Mouse (Mus musculus): ENCODE measurements around the gene Mb21d2. TPM values are rescaled to one million over a fixed set of nuclear protein-coding genes. Genes with fewer than 3 reads are reported as not detected.

The Mb21d2 gene
- polyA plus RNA-seq, 1 experiment = not detected

DNA sequence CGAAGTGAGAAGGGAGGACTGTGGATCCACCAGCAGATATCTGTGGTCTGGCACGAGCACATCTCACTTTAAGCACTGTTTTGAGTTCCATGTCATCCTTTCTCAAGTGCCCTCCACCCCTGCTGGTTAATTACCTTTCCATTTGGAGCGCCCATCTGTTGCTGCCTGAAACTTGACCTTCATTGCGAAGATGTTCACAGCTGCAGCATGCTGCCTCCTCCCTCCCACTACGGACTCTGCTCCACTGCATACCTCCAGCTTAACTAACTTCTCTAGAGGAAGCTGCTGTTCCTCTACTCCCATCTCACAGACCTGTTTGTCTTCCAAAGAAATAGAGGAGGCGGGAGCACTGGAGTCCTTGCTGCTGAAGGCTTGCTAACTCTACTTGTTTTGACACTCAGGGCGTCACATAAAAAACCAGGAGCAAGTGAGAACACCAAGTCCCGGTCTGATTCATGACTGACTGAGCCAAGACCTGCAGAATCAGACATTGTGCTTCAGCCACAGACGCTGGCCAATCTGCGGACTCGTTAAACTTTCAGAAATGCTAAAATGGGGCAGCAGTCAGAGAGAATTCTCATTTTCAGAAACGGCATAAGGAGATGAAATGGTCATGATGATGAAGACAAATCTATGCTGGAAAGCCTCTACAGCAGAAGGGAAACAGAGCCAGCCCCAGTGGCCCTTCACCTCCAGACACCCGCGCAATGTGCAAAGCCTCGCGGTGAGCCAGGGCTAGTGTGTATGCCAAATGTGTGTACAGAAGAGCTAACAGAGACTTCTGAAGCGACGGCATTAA is 71.1 kb downstream of the Mb21d2 start:
- Histone ChIP-seq H3K4me1 (ENCODE audit: control insufficient read depth) (no peaks in the 10 kb centered on the region), H3K36me3 (ENCODE audit: control insufficient read depth) (no peaks in the 10 kb centered on the region), H3K27me3 (ENCODE audit: control insufficient read depth) (no peaks in the 10 kb centered on the region), H3K4me3 (replicated peaks) (no peak overlapping the region), H3K9me3 (ENCODE audit: control insufficient read depth, low read length) (peaks cover 7% of the 10 kb centered on the region)
- TF ChIP-seq GATA1 (IDR thresholded peaks at IDR 0.05; ENCODE audit: low read length) = no peak
- TF ChIP-seq TAL1 (IDR thresholded peaks at IDR 0.05; ENCODE audit: low read length) = no peak

DNA sequence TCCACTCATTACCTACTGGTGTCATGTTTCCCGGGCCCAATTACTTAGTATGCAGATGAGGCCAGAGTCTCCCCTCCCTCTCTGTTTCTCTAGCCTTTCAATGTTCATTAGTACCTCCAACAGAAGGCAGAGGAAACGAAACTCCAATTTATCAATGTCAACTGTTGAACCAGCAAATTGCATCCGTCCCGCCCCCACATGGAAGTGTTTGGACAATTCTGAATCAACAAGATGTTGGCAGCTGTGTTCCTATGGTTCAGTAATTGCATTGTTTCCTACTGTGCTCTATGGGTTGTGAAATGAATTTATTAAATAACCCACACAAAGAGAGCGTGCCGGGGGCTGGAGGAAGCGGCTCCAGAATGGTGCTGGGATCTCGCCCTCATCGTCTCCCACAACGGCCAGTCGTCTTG is 78.1 kb downstream of the Mb21d2 start:
- Histone ChIP-seq H3K27me3 (ENCODE audit: control insufficient read depth) (no peaks in the 10 kb centered on the region), H3K9me3 (ENCODE audit: control insufficient read depth, low read length) (peaks cover 37% of the 10 kb centered on the region), H3K36me3 (ENCODE audit: control insufficient read depth) (no peaks in the 10 kb centered on the region), H3K4me1 (ENCODE audit: control insufficient read depth) (no peaks in the 10 kb centered on the region), H3K4me3 (replicated peaks) (no peak overlapping the region)
- TF ChIP-seq TAL1 (IDR thresholded peaks at IDR 0.05; ENCODE audit: low read length) (no peak), GATA1 (IDR thresholded peaks at IDR 0.05; ENCODE audit: low read length) (no peak)

DNA sequence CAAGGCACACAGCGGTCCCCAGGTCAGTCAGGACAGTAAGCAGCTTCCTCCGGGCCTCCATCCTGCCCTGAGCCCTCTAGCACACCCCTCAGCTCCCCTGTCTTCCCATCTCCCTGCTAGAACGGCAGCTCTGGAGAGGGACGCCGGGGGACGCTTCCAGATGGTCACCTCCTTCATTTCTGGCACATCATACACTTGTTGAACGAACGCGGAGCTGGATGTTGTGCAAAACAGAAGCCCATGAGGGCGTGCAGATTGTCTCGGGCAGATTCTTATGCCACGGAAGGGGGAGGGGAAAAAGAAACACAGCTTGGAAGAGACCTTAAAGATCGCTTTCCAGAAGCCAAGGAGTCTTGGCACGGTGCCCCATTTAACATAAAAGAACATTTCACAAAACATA is 78.6 kb downstream of the Mb21d2 start:
- Histone ChIP-seq H3K9me3 (ENCODE audit: control insufficient read depth, low read length) (peaks cover 37% of the 10 kb centered on the region), H3K4me3 (replicated peaks) (no peak overlapping the region), H3K4me1 (ENCODE audit: control insufficient read depth) (no peaks in the 10 kb centered on the region), H3K27me3 (ENCODE audit: control insufficient read depth) (no peaks in the 10 kb centered on the region), H3K36me3 (ENCODE audit: control insufficient read depth) (no peaks in the 10 kb centered on the region)
- TF ChIP-seq TAL1 (IDR thresholded peaks at IDR 0.05; ENCODE audit: low read length) = no peak
- TF ChIP-seq GATA1 (IDR thresholded peaks at IDR 0.05; ENCODE audit: low read length) = no peak

DNA sequence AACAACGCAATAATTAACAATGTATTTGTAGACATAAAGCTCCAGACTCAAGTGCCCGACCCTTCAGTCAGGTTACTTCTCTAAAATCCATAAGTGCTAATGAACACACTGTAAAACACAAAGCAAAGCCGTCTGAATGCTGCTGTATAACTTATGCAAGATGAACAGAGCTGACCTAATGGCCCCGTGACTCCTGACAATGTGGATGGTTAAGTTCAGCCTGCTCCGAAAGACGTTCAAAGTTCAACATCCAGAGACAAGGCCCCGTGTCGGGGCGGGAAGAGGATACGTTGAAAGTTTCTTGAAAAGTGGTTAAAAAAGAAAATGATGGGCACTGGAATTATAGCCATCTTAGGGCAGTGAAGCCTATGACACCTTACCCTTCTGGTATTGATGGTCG is 83.3 kb downstream of the Mb21d2 start:
- Histone ChIP-seq H3K36me3 (ENCODE audit: control insufficient read depth) (no peaks in the 10 kb centered on the region), H3K9me3 (ENCODE audit: control insufficient read depth, low read length) (peaks cover 22% of the 10 kb centered on the region), H3K4me1 (ENCODE audit: control insufficient read depth) (no peaks in the 10 kb centered on the region), H3K27me3 (ENCODE audit: control insufficient read depth) (no peaks in the 10 kb centered on the region), H3K4me3 (replicated peaks) (no peak overlapping the region)
- TF ChIP-seq TAL1 (IDR thresholded peaks at IDR 0.05; ENCODE audit: low read length) (no peak), GATA1 (IDR thresholded peaks at IDR 0.05; ENCODE audit: low read length) (no peak)

DNA sequence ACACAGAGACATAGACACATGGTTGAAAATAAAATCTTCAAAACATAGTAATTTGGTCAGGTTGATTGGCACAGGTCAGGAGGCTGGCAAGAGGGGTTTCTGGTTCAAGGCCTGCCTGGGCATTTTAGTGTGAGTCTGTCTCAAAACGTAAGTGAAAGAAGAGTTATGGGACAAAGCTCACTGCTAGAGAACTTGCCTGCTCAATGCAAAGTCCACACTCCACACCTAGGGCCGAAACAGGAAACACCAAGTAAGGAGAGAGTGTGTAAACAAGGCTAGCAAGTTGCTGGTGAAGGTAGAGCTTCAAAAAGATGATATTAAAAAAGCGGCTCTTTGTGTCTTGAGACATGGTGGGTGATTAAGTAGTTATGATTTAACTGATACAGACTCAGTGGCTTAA is 84.1 kb downstream of the Mb21d2 start:
- Histone ChIP-seq H3K4me3 (replicated peaks) (no peak overlapping the region), H3K27me3 (ENCODE audit: control insufficient read depth) (no peaks in the 10 kb centered on the region), H3K4me1 (ENCODE audit: control insufficient read depth) (no peaks in the 10 kb centered on the region), H3K9me3 (ENCODE audit: control insufficient read depth, low read length) (peaks cover 17% of the 10 kb centered on the region), H3K36me3 (ENCODE audit: control insufficient read depth) (no peaks in the 10 kb centered on the region)
- TF ChIP-seq GATA1 (IDR thresholded peaks at IDR 0.05; ENCODE audit: low read length) = no peak
- no peak for TF ChIP-seq TAL1 (IDR thresholded peaks at IDR 0.05; ENCODE audit: low read length)

DNA sequence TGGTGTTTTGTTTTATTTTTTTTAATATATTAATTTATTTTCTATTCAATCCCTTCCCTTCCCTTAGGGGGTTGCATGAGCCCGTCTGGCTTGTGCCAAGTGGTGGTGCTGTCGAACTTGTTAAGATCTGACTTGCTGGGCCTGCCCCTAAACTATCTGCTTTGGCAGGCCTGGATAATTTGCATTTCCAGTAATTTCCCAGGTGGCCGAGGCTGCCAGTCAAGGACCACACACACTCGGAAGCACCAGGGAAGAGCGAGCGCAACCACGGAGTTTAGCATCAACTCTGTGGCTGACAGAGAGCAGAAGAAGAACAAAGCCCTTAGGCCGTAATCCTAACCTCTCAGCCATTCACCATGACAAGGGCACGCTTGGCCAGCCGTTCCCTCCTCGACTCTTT is 88.4 kb downstream of the Mb21d2 start:
- no peak for TF ChIP-seq TAL1 (IDR thresholded peaks at IDR 0.05; ENCODE audit: low read length)
- TF ChIP-seq GATA1 (IDR thresholded peaks at IDR 0.05; ENCODE audit: low read length) = no peak
- H3K27me3 ChIP-seq (ENCODE audit: control insufficient read depth) = no peaks in the 10 kb centered on the region
- no peaks in the 10 kb centered on the region for H3K9me3 ChIP-seq (ENCODE audit: control insufficient read depth, low read length)
- no peak overlapping the region for H3K4me3 ChIP-seq (replicated peaks)
- no peaks in the 10 kb centered on the region for H3K4me1 ChIP-seq (ENCODE audit: control insufficient read depth)
- H3K36me3 ChIP-seq (ENCODE audit: control insufficient read depth) = no peaks in the 10 kb centered on the region

DNA sequence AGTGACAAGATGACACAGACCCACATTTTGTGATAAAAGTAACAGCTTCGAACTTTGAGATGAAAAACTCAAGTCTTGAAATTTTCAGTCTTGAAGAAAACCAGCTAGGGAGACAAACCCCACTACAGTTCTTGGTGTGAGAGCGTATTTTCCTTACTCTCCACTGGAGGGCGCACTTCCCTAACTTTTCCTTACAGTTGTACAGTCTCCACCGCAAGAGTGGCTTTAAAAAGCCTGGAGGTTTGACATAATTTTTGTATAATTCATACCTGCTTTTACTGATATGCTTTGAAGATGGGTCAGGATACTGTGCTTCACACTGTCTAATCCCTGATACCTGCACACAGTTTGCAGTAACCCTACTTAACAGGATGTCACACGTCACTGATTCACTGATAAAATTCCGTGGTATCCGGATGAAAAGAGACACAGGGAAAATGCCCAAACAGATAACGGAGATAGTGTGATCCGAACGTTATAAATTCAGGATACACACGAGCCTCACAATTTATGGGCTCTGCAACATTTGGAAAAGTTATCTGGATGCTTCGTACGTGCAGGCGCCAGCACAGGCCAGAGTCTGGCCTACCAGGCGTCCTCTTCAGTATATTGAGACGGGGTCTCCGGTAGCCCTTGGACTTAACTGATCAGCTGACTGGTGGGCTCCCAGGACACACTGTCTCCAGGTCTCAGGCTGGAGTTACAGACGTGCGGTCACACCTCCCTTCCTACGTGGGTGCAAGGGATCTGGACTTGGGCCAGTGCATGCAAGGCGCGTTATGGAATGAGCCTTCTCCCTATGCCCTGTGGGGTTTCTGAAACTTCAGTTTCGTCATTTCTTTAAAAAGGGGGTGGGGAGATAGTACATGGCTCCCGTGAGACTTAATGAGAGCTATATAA is 89.1 kb downstream of the Mb21d2 start:
- Histone ChIP-seq H3K4me1 (ENCODE audit: control insufficient read depth) (no peaks in the 10 kb centered on the region), H3K9me3 (ENCODE audit: control insufficient read depth, low read length) (no peaks in the 10 kb centered on the region), H3K4me3 (replicated peaks) (no peak overlapping the region), H3K27me3 (ENCODE audit: control insufficient read depth) (no peaks in the 10 kb centered on the region), H3K36me3 (ENCODE audit: control insufficient read depth) (no peaks in the 10 kb centered on the region)
- no peak for TF ChIP-seq GATA1 (IDR thresholded peaks at IDR 0.05; ENCODE audit: low read length)
- no peak for TF ChIP-seq TAL1 (IDR thresholded peaks at IDR 0.05; ENCODE audit: low read length)

DNA sequence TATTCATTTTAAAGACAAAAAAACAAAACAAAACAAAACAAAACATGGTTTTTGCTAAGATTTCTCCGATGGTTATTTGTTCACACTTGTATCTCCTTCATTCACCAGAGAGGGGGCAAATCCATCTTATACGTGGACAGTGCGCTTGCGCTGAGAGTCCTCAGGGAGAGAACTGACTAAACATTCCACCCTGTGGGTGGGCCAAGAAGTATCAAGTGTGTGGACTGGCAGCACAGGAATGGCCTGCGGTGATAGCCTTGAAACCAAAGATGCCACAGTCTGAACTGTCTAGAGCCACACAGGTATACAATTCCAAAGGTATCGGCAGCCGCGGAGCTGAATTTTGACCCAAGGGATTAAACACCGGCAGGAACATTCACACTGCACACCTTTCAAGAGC is 89.9 kb downstream of the Mb21d2 start:
- Histone ChIP-seq H3K27me3 (ENCODE audit: control insufficient read depth) (no peaks in the 10 kb centered on the region), H3K4me3 (replicated peaks) (no peak overlapping the region), H3K9me3 (ENCODE audit: control insufficient read depth, low read length) (no peaks in the 10 kb centered on the region), H3K4me1 (ENCODE audit: control insufficient read depth) (no peaks in the 10 kb centered on the region), H3K36me3 (ENCODE audit: control insufficient read depth) (no peaks in the 10 kb centered on the region)
- TF ChIP-seq GATA1 (IDR thresholded peaks at IDR 0.05; ENCODE audit: low read length) (no peak), TAL1 (IDR thresholded peaks at IDR 0.05; ENCODE audit: low read length) (no peak)

DNA sequence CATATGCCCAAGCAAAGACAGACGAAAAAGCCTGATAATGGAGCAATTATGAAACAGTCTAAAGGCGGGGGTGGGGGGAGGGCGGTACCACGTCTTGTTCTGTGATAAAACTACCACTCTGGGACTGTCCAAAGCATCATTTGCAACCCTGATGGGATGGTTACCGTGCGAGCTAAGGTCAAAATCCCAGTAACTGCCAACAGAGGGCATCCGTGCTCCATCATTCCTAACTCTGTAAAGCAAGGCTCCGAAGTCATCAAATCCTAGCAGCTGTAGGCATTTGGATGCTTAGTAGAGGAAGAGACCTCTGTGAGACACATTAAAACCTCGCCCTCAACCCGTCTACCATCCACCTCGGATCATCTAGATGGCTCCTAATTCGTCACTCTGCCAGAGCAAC is 91.5 kb downstream of the Mb21d2 start:
- H3K9me3 ChIP-seq (ENCODE audit: control insufficient read depth, low read length) = peaks cover 2% of the 10 kb centered on the region; the same call in 1 of the 2 replicates
- H3K4me1 ChIP-seq (ENCODE audit: control insufficient read depth) = no peaks in the 10 kb centered on the region
- H3K36me3 ChIP-seq (ENCODE audit: control insufficient read depth) = no peaks in the 10 kb centered on the region
- no peak for TF ChIP-seq TAL1 (IDR thresholded peaks at IDR 0.05; ENCODE audit: low read length)
- no peak for TF ChIP-seq GATA1 (IDR thresholded peaks at IDR 0.05; ENCODE audit: low read length)
- H3K4me3 ChIP-seq (replicated peaks) = no peak overlapping the region
- no peaks in the 10 kb centered on the region for H3K27me3 ChIP-seq (ENCODE audit: control insufficient read depth)
